Mouse (Mus musculus): ENCODE data around the gene Olfr1437.
"Not testable (repeated sequence)": the region's sequence is repeated elsewhere in the genome, so short reads cannot be mapped to it uniquely, and the experiment has no call there.

Gene Olfr1437

DNA sequence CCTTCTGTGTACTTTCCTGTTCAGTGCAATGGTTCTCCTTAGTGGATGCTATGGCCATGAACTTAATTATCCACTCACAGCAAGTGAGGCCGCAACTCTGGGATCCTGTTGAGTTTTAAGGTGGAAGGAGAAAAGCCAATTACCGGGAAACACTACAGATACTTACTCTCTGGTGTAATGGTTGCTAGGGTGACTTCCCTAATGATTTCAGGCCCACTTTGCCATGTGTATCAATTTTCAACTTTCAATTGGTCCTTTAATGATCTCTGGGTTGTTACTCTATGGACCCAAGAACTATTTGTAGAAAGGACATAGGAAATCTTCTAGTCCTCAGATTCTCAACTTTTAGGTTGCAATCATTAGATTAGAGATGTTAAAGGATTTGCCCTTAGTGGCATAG is at the start of gene Olfr1437:
Olfr1437 (minus strand) TSS at position 101 of the 400 bp plus-strand sequence.
- no peak for DNase-seq (ENCODE audit: low read depth, low spot score)

- DNase-seq (ENCODE audit: low read depth, low spot score) = no peak
Observed at GRCm38 (mm10) chr19:12374465-12375025, 49.6 kb upstream of the Olfr1437 start.

DNA sequence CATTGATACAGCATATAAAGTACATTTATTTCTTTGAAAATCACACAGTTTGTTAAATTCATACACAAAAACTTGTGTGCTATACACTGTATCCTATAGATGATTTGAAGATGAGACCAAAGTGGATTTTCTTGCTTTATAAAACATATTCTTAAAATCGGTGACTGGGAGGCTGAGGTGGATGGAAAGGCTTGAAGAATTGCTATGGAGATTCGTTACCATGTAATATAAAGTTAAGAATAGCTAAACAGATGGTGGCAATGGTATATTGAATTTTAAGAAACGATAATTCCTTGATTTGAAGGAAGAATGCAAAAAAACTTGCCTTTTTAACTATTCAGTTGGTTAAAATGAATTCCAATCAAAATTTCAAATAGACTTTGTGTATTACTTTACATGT is 48.1 kb upstream of the Olfr1437 start:
- no peak for DNase-seq (ENCODE audit: low read depth, low spot score)

GRCm38 (mm10) chr19:12335810-12336209 is 10.9 kb upstream of the Olfr1437 start, which contains the start of gene Olfr1438-ps1:
Gene Olfr1438-ps1, minus strand, starts transcription at chr19:12335910.
- DNase-seq (ENCODE audit: low read depth, low spot score) = no peak

DNA sequence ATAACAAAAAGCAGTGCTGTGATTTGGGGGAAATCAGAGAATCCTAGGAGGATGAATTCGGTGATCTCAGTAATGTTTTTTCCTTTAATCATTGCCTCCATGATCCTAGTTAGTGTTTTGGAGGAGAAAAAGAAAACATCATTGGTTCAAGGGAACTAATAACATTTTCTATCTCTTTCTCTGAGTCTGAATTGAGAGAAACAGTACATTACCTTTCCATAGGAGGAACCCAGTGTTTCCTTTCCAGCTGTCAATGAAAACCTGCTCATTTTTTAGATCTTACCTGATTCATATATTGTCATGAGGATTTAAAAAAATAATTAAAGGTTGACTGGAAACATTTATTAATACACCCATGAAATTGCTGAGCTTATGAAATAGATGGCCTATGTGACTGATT is 25.9 kb downstream of the Olfr1437 start, which contains the start of gene Olfr1436:
Olfr1436 (minus strand) TSS at position 101 of the 400 bp plus-strand sequence.
- DNase-seq (ENCODE audit: low read depth, low spot score) = not testable (repeated sequence)

GRCm38 (mm10) chr19:12292979-12293378 is 31.9 kb downstream of the Olfr1437 start:
- DNase-seq (ENCODE audit: low read depth, low spot score) = no peak

GRCm38 (mm10) chr19:12279554-12279953 is 45.3 kb downstream of the Olfr1437 start, which contains the start of gene Olfr1434:
Gene Olfr1434, plus strand, starts transcription at chr19:12279854.
- DNase-seq (ENCODE audit: low read depth, low spot score) = no peak
